Mouse (Mus musculus): ENCODE measurements around the gene Tnfaip1.

DNA sequence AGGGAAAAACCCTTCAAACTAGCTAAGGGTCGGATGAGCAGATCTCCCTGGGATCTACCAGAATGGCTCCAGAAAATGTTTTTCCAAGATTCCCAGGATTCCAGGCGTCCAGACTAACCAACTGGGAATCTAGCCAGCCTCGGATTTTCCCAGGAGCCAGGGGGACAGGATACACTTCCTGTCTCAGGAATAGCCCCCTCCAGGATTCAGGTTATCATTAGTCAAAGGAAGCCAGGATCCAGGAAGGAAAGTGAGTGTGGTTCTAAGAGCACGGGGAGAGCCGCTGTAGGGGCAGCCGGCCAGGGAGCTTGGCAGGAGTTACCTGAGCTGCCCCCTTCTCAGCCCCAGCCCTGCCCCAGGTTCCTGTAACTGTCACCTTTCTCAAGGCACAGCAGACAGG, 5.1 kb downstream of the Tnfaip1 start:
- no peak for TF ChIP-seq CTCF (IDR thresholded peaks at IDR 0.05; ENCODE audit: control insufficient read depth, insufficient read depth, insufficient read length)
- no peak for TF ChIP-seq CEBPB (IDR thresholded peaks at IDR 0.05; ENCODE audit: low read depth)
- TF ChIP-seq FOSL1 (IDR thresholded peaks at IDR 0.05; ENCODE audit: insufficient read depth, low read length, poor library complexity, severe bottlenecking), result no peak
